Mouse (Mus musculus): ENCODE measurements around the gene Lrrc29.

Gene Lrrc29

GRCm38 (mm10) chr8:105326141-105326672 is at the start of gene Lrrc29, which contains the start of gene Tmem208:
Gene Lrrc29, minus strand, starts transcription at chr8:105326278.
Gene Tmem208, plus strand, starts transcription at chr8:105326354.
- peak; percentile 99 for DNase-seq

GRCm38 (mm10) chr8:105374513-105374966 is 48.5 kb upstream of the Lrrc29 start:
- DNase-seq = peak; percentile 22

GRCm38 (mm10) chr8:105373032-105373431 is 47.0 kb upstream of the Lrrc29 start, which contains the start of gene Plekhg4:
Gene Plekhg4, plus strand, starts transcription at chr8:105373274.
- DNase-seq = no peak

- no peak for DNase-seq
Measured at GRCm38 (mm10) chr8:105372473-105372872, 46.4 kb upstream of the Lrrc29 start.

DNA sequence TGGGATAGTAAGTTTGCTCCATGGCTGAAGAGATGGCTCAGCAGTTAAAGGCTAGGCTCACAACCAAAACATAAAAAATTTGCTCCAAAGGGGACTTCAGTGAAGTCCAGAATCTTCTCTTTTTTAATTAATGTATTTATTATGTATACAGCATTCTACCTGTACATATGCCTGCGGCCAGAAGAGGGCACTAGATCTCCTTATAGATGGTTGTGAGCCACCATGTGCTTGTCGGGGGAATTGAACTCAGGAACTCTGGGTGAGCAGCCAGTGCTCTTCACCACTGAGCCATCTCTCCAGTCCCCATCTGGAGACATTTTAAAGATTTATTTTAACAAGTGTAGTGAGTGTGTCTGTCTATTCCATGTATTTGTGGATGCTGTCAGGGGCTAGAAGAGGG is 41.0 kb upstream of the Lrrc29 start:
- peak; percentile 36 for DNase-seq

GRCm38 (mm10) chr8:105361751-105362702 is 35.9 kb upstream of the Lrrc29 start:
- DNase-seq = no peak

GRCm38 (mm10) chr8:105359646-105360045 is 33.6 kb upstream of the Lrrc29 start:
- DNase-seq = no peak

GRCm38 (mm10) chr8:105359208-105359607 is 33.1 kb upstream of the Lrrc29 start:
- no peak for DNase-seq

- DNase-seq = no peak
Measured at GRCm38 (mm10) chr8:105356681-105357080, 30.6 kb upstream of the Lrrc29 start.

- DNase-seq = peak; percentile 76
Measured at GRCm38 (mm10) chr8:105355179-105356024, 29.3 kb upstream of the Lrrc29 start.

DNA sequence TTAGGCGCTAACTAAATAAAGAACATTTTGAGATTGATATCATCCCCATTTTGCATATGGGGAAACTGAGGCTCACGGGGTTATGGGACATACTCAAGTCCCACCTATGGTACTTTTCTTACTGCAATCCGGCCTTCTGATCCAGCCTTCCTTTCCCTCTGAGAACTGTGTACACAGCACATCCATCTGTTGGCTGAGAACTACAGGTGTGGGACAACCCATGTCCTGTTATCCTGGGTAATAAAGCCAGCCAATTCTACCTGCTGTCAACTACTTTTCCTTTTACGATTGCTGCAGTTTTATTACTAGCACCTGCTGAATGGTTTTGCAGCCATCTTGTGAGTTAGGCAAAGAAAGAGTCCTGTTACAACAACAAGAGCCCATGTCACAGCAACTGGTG is 28.5 kb upstream of the Lrrc29 start:
- DNase-seq = no peak

DNA sequence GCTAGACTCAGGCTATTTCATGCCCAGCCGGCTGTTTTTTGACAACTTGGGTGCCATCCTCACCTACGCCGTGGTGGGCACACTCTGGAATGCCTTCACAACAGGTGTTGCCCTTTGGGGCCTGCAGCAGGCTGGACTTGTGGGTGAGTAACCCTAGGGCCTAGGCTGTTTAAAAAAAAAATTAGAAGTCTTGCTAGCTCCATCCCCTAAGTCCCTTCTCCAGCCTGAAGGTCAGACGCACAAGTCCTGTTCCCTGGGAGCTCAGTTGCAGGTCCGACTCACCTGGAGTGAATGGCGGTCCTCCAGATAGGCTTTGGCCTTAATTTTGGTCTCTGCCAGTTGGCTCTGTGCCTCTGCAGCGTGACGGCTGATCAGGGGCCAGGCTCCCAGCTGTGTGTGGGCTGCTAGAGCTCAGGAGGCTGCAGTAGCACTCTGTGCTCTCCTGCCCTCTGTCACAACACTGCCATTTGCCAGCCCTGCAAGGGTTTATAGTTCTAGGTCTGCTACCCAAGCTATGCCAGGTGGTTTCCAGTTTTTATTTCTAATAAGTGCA is 27.6 kb upstream of the Lrrc29 start:
- DNase-seq = no peak

GRCm38 (mm10) chr8:105350186-105350585 is 24.1 kb upstream of the Lrrc29 start:
- DNase-seq = no peak

- DNase-seq = peak; percentile 39
Measured at GRCm38 (mm10) chr8:105349096-105349771, 23.2 kb upstream of the Lrrc29 start.

- peak; percentile 77 for DNase-seq
Measured at GRCm38 (mm10) chr8:105348450-105349095, 22.5 kb upstream of the Lrrc29 start, which contains the start of gene Slc9a5. Gene Slc9a5, plus strand, starts transcription at chr8:105348843.

- peak; percentile 90 for DNase-seq
Measured at GRCm38 (mm10) chr8:105347428-105348221, 21.5 kb upstream of the Lrrc29 start, which contains the start of gene Fhod1. Gene Fhod1, minus strand, starts transcription at chr8:105347953.

DNA sequence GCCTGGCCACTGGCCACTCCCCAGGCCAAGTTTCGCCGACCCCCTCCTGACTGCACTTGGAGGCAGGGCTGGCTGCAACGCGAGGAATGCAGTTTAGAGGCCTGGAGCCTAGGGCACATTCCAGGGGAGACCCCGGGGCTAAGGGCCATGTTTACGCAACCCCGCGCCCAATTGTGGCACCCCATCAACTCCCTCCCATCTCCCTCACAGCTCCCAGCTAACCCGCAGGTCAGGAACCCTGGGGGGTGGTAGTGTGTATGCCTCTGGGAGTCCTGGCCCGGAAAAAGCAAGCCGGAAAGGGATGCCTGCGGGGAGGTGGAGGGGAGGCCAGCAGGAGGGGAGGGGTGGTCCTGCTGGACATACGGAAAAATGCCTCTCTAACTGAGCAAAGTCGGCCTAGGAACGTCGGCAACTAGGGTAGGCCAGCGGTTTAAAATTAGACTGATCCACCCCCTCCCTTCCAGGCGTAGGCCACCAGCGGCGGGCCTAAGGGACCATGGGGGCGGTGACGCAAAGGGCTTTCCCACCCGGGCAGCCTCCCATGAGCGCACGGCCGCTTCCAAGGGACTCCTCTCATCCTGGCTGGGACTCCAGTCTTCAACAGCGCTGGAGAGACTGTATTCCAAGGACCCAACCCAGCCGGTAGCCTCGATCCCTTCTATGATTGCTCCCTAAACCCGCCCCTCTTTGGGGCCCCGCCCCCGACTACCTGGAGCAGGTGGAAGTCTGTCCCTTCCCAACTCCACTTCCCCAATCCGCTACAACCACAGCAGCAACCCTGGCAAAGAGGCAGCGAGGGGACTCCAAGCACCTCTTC is 20.7 kb upstream of the Lrrc29 start:
- DNase-seq = peak; percentile 46

GRCm38 (mm10) chr8:105345061-105345975 is 19.2 kb upstream of the Lrrc29 start:
- no peak for DNase-seq
